Mouse (Mus musculus): ENCODE results near the gene Anks1. TPM values are rescaled to one million over a fixed set of nuclear protein-coding genes. Genes with fewer than 3 reads are reported as not detected.

Gene Anks1
- polyA plus RNA-seq, 1 experiment = 42.5 TPM

DNA sequence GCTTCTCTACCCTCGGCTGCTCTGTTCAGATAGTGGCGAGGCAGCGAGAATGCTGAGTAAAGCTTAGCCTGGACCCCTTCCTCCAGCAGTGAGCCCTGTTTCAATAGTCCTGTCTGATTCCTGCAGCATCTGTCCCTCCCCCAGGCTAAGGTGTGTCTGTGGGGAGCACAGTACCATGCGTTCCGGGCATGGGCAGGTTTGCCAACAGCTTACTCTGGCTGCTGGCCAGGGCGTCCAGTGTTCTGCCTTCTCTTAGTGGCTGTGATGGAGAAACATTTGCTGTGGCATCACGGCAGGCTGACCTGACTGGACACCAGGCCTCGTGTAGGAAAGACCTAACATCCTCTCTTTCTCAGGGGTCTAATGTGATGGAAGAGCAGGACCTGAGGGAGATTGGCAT is 141.1 kb downstream of the Anks1 start:
- DNase-seq (ENCODE audit: low read depth) = no peak

DNA sequence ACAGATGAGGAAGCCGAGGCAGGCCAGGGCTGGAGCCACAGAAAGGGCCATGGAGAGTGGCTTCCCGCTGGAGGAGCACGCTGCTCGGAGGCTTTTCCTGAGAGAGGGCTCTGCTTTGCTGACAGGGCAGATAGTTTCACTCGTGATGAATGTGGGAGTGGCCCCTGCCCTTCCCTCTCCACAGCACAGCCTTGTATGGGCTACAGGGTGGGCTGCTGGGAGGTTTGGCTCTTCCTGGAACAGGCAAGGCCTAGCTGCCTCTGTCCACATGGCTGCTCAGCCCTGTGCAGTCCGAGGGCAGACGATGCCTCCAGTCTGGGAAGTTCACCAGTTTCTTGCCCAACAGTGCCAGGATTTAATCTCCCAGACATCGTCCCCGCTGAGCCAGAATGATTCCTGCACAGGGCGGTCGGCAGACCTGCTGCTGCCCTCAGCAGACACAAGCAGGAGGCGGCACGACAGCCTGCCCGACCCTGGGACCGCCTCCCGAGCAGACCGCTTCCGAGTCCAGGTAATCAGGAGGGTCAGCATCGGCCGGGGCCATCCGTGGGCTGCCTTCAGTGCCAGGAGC is 143.3 kb downstream of the Anks1 start:
- no peak for DNase-seq (ENCODE audit: low read depth)

DNA sequence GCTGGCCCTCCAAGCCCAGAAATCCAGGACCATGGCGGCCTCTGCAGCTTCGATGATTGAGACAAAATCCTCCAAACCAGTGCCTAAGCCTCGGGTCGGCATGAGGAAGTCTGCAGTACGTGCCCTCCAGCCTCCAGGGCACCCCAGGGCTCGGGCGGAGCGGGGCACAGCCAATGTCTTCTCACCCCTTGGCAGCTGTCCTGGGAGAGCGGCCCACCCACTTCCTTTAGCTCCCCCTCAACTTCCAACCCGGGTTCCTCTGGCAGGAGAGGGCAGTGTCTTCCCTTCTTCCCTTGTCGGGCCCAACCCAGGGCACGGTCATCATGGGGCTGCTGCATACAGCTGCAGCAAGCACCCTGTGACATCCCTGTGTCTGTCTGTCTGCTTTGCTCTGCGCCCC is 149.2 kb downstream of the Anks1 start:
- DNase-seq (ENCODE audit: low read depth) = no peak

DNA sequence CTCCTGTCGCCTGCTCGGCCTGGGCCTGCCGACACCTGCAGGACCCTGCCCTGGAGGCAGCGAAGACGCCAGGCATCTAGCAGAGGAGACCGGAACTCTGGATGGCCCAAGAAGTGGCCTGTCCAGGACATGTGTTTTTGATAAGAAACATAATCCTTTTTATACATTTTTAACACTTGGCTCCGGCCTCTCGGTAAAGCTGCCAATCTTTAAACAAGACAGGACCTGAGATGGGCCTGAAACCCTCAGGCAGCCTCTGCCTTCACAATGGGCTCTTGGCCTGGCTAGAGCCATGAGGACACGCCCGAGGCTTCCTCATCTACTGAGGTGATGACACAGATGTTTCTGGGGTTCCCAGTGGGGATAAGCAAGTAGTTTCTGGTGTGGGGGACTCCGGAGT is 151.6 kb downstream of the Anks1 start:
- no peak for DNase-seq (ENCODE audit: low read depth)

DNA sequence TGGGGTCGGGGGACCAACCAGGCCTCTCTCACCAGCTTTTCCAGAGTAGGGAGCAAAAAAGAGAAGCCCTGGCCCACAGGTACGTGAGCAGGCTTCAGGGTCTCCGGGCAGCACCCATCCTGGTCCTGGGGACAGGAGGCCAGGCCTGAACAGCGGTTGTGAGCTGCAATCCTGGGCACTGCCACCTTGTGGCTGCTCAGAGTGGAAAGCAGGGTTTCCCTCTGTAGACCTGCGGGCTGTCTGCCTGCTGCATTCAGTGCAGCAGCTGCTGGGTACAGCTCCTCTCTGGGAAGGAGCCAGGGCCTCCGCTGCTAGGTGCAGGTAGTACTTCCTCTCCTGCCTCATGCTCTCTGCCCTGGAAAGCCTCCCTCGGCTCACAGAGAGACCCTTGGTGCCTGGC is 152.4 kb downstream of the Anks1 start:
- no peak for DNase-seq (ENCODE audit: low read depth)

DNA sequence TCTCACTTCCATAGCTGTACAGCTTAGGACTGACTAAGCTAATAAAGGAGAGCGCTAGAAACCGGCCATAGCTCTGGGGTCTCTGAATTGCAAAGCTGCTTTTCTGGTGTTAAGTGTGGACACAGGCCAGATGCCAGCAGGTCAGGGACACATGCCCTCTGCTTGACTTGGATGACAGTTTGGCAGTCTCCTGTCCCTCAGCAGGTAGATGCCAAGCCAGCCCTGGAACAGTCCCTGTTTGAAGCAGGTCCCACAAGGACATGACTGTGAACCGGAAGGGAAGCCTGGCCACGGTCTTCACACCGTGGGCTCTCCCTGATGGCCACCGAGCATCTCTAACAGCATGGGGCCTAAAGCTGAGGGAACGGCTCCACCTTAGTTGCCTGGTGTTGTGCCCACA is 153.6 kb downstream of the Anks1 start:
- DNase-seq (ENCODE audit: low read depth) = no peak

DNA sequence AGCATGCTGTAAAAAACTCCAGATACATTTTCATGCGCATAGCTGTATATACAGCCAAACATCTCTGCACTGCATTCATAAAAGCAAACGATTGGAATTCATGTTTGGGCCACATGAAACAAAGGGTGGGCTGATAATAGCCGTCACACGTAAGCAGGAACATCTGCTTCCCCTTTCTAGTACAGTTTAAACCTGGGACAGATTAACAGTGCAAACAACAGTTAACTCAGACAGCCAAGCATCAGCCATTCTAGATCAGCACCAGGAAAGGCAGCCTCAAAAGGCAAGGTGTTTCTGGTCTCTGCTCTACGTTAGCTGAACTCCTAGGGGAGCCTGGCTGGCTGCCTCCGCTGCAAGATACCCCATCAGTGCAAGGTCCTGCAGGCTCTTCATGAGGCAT is 154.1 kb downstream of the Anks1 start:
- no peak for DNase-seq (ENCODE audit: low read depth)

DNA sequence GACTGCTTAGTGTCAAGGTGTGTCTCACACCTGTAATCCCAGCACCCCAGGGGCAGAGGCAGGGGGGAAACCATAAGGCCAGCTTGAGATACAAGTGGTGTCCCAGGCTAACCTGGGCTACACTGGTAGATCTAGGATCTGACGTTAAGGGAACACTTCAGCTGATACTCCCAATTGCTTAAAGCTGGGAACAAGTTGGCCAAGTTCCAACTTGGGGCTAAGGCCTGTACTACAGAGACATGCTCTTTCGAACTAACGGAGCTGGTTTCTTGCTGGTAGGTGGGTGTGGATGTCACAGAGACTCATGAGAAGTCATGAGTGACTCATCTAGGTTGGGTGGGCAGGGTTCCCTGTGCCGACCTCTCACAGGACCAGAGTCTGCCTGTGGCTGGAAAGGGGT is 158.2 kb downstream of the Anks1 start:
- DNase-seq (ENCODE audit: low read depth) = no peak

DNA sequence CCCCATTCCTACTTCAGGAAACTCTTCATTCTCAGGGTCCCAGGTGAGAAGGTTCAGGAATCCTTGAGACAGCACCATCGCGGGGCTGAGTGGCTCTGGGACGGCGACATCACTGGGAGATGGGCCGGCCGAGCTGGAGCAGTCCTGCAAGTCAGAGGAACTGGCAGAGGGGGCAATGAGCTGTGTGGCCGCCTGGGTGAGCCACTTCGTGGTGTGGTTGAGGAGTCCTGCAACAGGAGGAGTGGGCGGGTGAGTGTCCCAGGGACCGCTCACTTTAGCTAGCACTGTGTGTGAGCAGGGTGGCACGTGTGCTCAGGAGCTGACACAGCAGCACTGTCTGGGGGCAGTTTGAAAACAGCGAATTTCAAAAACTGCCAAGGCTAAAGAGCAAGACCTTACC is 160.3 kb downstream of the Anks1 start:
- no peak for DNase-seq (ENCODE audit: low read depth)

DNA sequence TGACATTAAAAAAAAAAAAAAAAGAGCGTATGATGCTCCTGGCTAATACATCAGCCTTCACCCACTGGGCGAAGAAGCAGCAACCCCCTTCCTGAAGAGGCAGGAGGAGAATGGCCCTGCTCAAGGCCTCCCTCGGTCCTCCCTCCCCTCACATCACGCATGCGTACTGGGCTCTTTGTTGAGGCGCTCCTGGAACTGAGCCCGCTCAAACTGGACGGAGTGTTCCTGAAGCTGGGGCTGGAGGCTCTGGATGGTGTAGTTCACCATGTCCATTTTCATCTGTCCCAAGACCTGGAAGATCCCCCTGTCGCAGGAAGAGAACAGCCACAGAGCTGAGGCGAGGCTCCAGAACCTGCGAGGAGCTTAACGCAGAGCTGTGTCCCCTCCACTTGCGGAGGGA is 161.2 kb downstream of the Anks1 start:
- DNase-seq (ENCODE audit: low read depth) = no peak

DNA sequence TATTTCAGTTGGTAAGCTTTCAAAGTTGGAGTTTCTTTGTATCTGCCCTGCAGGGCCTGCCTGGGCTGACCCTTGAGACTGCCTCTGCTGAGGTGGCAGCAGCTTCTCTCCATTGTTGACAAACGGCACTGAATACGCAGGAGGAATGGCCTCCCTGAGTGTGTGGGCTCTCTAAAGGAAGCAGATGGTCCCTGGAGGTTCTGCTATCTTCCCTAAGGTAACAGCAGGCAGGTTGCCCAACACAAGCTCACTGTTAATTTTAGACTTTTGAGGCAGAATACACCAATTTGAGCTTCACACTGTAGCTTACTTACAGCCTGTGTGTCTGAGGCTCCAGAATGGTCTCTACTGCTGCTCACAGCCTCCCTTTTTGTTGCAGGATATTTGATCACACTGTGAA is 163.6 kb downstream of the Anks1 start:
- no peak for DNase-seq (ENCODE audit: low read depth)

DNA sequence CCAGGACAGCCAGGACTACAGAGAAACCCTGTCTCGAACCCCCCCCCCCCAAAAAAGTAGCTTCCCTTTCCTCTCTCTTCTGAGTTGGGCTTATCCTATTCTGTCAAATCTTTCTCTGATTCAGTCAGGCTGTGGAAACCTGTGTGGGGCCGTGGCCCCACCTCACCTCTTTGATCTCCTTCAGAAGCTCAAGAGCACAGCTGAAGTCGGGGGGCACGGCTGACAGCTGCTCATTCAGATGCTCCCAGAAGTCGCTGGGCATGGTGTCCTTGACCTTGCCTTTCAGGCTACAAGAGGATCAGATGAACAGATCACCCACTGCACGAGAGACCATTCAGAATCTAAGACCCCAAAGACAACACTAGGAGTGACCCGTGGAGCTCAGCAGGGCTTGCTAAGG is 165.4 kb downstream of the Anks1 start:
- DNase-seq (ENCODE audit: low read depth) = no peak

DNA sequence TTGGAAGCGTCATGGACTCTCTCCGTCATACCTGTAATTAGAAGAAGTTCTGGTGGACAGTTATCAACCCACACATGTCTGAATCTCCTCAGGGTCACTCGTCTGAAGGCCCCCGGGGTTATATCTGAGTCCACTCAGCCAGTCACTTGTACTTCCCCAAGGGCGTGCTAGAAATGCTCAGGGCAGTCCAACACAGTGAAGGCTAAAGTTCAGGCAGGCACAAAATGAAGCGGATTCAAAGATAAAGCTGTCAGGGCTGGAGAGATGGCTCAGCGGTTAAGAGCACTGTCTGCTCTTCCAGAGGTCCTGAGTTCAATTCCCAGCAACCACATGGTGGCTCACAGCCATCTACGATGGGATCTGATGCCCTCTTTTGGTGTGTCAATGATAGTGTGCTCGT is 168.9 kb downstream of the Anks1 start:
- no peak for DNase-seq (ENCODE audit: low read depth)

DNA sequence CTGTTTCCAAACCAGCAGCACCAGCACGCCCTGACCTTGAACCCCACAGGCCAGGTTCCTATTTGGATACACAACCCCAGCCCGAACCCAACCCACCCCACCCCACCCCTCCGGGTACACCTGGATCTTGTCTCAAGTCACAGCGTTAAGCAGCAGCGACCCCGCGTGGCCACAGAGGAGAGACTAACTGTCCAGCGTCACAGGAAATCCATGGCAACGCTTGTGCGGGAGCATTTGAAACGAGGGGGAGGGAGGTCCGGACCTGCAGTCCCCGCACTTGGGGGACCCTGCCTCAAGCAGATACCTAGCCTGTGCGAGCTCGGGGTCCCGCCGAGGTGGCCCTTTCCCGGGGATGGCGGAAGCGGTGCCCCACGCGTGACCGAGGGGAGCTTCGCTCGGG is 170.5 kb downstream of the Anks1 start:
- no peak for DNase-seq (ENCODE audit: low read depth)

DNA sequence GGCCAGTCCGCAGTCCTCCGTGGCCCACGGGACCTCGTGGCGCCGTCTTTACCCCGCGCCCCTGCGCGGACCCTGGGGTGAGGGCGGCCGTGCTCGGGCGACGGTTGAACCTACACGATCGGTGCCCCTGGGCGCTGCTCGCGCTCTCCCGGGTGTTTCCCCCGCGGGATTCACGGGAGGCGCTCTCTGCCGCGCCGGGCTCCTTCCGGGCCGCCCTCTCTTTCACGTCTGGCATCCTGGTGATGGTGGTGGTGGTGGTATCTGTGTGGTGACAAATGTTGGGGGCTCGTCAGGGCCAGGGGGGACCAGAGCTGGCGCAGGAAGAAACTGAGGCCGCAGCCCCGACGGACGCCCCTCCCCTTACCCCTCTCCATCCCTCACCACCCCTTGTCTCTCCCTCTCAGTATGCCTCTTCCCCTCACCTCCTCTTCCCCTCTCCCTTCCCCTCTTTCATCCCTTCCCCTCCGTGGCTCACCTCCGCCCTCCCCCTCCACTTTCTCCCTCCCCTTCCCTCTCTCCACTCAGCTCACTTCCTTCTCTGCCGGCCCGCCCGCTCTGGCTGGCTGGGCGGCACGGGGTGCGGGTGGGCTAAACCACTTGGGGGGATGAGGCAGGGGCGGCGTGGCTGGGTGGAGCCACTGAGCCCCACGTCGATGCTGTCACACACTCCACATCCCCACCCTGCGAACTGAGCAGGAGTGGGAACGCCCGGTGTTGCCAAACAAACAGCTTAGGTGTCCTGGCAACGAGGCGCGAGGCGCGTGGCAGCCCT is 171.1 kb downstream of the Anks1 start, which contains the start of gene Tcp11:
TSS of gene Tcp11 (minus strand) at position 595 of the 772 bp plus-strand sequence.
- DNase-seq (ENCODE audit: low read depth) = no peak

DNA sequence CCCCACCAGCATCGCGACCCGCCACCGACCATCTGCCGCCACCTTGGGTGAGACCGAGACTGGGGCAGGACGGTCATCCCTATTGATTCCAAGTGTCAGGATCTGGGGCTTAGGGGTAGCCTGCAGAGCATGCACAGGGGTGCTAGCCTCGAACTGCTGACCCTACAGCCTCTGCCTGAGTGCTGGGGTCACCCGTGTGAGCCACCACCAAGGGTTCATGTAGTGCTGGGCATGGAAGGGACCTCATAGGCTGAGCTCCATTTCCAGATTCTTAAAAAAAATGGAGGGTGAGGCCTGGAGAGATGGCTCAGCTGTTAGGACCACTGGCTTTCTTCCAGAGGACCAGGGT is 171.7 kb downstream of the Anks1 start:
- no peak for DNase-seq (ENCODE audit: low read depth)

DNA sequence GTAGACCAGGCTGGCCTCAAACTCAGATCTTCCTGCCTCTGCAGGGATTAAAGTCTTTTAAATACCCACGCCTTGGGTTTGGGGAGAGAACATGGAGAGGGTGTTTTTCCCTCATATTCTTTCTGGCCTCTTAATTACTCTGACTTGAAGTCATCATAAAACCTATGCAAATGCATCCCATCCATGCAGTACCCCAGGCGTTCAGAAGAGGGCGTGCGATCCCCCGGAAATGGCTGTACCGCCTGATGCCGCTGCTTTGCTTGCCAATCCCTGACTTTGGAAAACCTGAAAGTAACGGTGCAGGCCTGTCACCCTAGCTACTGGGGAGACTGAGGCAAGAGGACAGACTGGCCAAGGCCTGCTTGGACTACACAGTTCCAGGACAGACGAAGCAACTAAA is 172.3 kb downstream of the Anks1 start:
- no peak for DNase-seq (ENCODE audit: low read depth)

DNA sequence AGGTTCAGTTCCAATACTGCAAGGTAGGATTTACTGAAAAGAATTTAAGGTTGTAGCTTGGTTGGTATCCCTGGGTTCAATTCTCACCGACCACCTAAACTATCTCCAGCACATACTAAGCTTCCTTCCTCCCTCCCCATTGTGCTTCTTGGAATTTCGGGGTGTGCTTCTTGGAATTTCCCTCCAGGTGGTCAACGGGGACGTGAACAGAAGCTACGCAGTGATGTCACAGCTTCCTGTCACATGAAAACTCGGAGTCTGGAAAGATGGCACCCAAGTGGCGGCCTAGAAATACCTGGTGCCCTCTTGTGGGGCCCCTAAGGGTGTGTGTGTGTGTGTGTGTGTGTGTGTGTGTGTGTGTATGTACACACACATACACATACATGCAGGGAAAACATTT is 172.8 kb downstream of the Anks1 start:
- DNase-seq (ENCODE audit: low read depth) = no peak

DNA sequence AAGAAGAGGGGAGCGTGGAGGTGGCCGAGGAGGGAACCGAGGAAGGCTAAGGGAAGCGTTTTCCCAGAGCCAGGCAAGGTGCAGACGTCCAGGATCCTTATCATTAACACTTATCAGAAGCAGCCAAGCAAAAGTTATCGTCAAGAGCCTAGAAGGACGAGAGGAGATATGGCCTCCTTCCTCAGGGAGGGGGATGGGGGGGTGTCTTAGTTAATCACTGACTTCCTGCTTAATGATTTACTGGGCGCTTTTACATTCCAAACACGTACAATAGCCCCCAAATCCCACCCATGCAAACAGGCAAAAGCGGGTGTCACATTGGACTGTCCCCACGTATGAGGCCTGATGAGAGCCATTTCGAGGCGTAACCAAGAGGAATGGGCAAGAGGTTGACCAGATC is 173.8 kb downstream of the Anks1 start:
- DNase-seq (ENCODE audit: low read depth) = no peak

DNA sequence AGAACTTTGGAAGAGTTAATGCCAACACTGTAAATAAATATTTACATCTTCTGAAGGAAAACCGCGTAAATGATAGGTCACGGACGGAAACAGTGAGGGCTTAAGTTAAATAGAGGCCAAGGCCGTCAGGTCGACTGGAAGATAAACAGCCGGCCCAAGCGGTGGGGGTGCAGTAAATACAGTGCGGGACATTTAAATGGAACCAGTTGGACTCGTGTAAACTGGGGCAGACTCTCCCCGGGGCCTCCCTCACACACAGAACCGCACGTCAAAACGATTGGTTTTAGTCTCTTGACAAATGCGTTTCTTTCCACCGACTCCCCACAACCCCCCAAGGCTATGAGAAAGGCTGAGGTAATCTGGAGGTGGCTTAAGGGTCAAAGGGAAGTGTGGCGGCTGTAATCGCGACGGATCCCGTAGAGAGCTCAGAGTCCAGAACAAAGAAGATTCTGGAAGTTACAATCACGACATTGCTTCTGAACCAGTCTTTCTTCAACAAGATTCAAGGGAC is 175.3 kb downstream of the Anks1 start:
- DNase-seq (ENCODE audit: low read depth) = no peak

DNA sequence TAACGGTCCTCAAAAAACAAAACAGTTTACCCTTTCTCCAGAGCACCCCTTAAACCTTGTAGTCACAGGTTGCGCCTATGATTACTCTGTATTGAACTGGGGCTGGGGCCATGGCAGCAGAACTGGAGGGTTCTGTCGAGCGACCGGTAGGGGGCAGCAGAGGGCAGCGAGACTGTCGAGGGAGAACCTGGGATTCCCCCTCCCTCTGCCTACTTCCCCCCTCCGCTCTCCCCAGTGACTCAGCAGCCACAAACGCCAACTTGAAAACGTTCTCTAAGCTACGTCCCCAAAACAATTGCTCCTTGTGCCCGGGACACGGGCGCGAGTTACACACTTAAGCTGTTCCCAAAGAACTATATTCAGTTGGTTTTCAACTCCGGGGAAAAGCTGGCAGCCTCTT is 175.9 kb downstream of the Anks1 start:
- DNase-seq (ENCODE audit: low read depth) = no peak

DNA sequence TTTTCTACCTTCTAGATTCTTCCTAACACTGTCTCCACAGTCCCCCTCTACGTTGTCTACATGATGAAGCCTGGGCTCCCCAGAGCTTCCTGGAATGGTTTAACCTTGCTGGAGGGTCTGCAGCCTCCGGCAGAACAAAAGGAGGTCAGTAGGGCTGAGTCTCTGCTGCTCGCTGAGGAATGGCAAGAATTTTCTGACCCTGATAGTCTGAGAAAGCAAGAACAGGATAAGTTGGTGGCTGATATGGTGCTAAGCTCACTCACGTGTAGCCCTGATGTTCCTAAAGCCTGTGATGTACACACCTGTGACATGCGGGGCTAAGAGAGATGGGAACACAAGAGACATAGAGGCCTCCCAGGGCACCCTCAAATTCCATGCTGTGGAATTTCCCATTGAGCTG is 178.3 kb downstream of the Anks1 start:
- no peak for DNase-seq (ENCODE audit: low read depth)

DNA sequence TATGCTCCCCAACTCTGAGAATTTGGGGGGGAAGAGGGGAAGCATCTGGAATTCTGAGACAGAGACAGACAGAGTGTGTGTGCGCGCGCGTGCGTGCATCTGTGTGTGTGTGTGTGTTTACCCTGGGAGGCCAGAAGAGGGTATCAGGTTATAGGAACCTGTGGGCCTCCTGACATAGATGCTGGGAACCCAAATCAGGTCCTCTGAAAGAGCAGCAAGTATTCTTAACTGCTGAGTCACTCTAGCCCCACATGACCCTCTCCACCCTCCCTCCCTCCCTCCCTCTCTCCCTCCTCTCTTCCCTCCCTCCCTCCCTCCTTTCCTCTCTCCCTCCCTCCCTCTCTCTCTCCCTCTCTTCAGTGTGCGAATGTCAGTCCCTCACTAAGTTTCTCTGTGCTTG is 179.6 kb downstream of the Anks1 start:
- DNase-seq (ENCODE audit: low read depth) = no peak

DNA sequence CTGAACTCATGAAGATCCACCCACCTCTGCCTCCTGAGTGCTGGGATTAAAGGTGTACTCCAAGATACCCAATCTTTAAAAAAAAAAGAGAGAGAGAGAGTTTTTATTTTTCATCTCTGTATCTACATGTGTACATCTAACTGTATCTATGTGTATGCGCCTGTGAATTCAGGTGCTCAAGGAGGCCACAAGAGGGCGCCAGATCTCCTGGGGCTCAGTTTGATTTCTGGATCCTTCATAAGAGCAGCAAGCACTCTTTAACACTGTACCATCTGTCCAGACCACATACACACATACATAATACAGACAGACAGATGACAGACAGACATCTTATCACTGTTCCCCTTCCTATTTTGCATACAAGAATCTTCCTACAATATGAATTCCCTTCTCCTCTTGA is 183.2 kb downstream of the Anks1 start:
- DNase-seq (ENCODE audit: low read depth) = no peak

Measured in gonadal fat pad, adult 2 months (tissue).